Comparison of ENCODE assay signal across 17 mouse cellular contexts in genomic region chr19:5965910-5966309, GRCm38 (mm10). TPM values are rescaled to one million over a fixed set of nuclear protein-coding genes. Genes with fewer than 3 reads are reported as not detected.
"Had no signal": no experiment of that assay in that cellular context is flagged by ENCODE, and none has a peak within 500 bp of the region (broad histone marks: within the 10 kb centered on the region; RNA-seq: fewer than 3 reads in every experiment).

No protein-coding gene starts in this region.

- H3K4me3 ChIP-seq: intestine, embryonic 15.5 days; kidney, embryonic 15.5 days; lung, embryonic 15.5 days; midbrain, embryonic 12.5 days; myocyte; neural tube, embryonic 13.5 days; stomach, embryonic 15.5 days had no signal

- H3K9me3 ChIP-seq: intestine, embryonic 15.5 days; kidney, embryonic 15.5 days; lung, embryonic 15.5 days; midbrain, embryonic 12.5 days; neural tube, embryonic 13.5 days; stomach, embryonic 15.5 days had no signal

- H3K36me3 ChIP-seq: intestine, embryonic 15.5 days; lung, embryonic 15.5 days; neural tube, embryonic 13.5 days had no signal

- H3K9ac ChIP-seq: intestine, embryonic 15.5 days; kidney, embryonic 15.5 days; lung, embryonic 15.5 days; neural tube, embryonic 13.5 days; stomach, embryonic 15.5 days had no signal

- H3K27me3 ChIP-seq: intestine, embryonic 15.5 days; kidney, embryonic 15.5 days; lung, embryonic 15.5 days; midbrain, embryonic 12.5 days; neural tube, embryonic 13.5 days; stomach, embryonic 15.5 days had no signal

- H3K4me2 ChIP-seq: intestine, embryonic 15.5 days; kidney, embryonic 15.5 days; lung, embryonic 15.5 days; midbrain, embryonic 12.5 days; neural tube, embryonic 13.5 days; stomach, embryonic 15.5 days had no signal

- H3K27ac ChIP-seq: intestine, embryonic 15.5 days; kidney, embryonic 15.5 days; lung, embryonic 15.5 days; midbrain, embryonic 12.5 days; neural tube, embryonic 13.5 days; stomach, embryonic 15.5 days had no signal

RNA-seq across cellular contexts. Expression of gene Slc22a20, which starts 20.0 kb away (rescaled TPM):
- total RNA-seq: layer of hippocampus, adult 18-20 months; layer of hippocampus, postnatal 14 days; left cerebral cortex, adult 18-20 months; left cerebral cortex, postnatal 36 days; megakaryocyte progenitor cell, adult 5-6 weeks; monocyte, adult 5-6 weeks had no signal
- polyA plus RNA-seq: intestine, embryonic 15.5 days; kidney, embryonic 15.5 days; limb, embryonic 11.5 days; limb, embryonic 14.5 days; lung, embryonic 15.5 days; midbrain, embryonic 12.5 days; midbrain, embryonic 16.5 days; myocyte; neural tube, embryonic 13.5 days; stomach, embryonic 15.5 days; thymus, postnatal 0 days had no signal

RNA-seq across cellular contexts. Expression of gene Cdc42ep2, which starts 41.3 kb away (rescaled TPM):
- total RNA-seq: megakaryocyte progenitor cell, adult 5-6 weeks had no signal
